Mouse (Mus musculus) naive thymus-derived CD4-positive, alpha-beta T cell, adult 2 months (primary cell): ENCODE results near the gene Aaed1.
"Not testable (repeated sequence)": the region's sequence is repeated elsewhere in the genome, so short reads cannot be mapped to it uniquely, and the experiment has no call there.

ENCODE experiments used
- DNase-seq: peaks from one replicate; pipeline ENCODE4 v3.0.0-alpha.2; 2011; ENCODE audit warnings: low read depth

Aaed1 gene

GRCm38 (mm10) chr13:64309036-64309435 lies 3.5 kb downstream of the Aaed1 start:
- peak; percentile 48 for DNase-seq

DNA sequence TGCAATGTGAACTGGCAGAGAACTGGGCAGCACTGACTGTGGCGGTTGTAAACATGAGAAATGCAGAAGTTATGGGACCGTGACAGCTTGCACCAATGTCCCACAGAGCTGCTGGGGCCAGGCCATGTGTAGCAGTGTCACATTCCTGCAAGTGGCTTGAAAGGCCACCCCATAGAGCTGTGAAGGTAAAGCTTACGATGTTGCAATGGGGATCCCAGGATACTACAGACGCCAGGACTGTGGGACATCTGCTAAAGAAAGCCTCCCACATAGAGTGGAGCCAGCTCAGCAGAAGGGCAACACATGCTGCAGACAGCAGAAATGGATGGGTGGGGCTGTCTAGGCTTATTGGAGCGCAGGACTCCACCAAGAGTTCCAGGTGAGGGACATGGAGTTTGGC lies 5.0 kb downstream of the Aaed1 start:
- no peak for DNase-seq

DNA sequence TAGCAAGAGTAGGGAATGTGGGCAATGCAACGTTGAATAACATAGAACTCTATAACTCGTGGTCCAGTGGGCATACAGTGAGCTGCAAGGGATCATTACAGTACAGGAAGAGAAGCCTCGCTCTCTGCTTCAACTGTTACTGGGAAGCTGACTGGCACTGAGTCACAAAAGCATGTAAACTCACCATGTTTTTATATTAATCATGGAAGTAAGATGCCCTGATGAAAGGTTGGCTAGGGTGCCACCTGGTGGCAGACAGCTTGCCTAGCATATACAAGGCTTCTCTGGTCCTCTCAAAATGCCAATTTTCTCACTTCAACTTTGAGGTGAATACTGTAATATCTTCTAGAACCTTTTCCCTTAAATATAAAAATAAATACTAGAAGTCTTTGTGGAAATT lies 6.4 kb downstream of the Aaed1 start:
- DNase-seq = peak; percentile 87

DNA sequence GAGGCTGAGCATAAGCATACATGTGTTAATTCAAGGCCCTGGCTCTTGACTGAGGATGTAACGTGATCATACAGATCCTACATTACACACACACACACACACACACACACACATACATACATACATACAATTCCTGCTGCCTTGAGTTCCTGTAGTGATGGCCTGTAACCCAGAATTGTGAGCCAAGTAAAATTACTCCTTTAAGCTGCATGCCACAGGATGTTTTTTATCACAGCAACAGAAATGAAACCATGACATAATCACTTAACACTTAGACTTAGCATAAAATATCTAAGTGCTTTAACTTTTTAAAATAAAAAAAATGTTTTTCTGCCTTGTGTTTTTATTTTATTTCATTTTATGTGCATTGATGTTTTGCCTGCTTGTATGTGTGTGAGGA lies 13.4 kb downstream of the Aaed1 start:
- DNase-seq = no peak

GRCm38 (mm10) chr13:64286791-64287190 lies 25.7 kb downstream of the Aaed1 start:
- DNase-seq = no peak

DNA sequence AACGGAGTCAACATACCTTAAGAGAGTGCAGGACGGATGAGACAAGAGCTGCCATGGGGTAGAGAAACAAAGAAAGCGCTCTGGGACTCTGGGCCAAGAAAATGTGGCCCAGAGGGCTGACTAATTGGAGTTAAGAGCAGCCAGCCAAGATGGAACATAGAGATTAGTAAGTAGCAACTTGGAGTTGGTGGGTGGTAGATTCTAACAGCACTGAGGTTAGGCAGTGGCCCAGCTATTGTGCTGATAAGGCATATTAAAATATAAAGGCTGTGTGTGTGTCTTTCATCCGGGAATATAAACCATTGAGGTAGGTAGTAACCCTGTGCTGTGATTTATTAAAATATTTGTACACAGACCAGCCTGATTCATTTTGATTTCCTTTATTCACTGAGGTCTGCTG lies 26.2 kb downstream of the Aaed1 start:
- no peak for DNase-seq

DNA sequence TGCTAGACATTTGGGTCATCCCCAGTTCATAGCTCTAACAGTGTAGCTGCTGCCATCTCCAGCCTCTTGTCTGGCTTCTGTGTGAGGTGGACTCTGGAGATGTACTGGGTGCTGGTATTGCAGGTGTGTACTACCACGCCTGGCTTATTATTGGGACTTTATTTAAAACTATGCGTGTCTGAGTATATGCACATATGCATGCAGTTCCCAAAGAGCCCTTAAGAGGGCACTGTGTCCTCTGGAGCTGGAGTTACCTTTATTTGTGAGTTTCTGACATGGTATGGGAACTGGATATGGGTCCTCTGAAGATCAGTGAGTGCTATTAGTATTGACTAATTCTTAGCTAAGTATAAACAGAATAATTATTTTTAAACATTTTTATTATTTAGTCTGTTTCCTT lies 27.8 kb downstream of the Aaed1 start:
- peak; percentile 35 for DNase-seq

DNA sequence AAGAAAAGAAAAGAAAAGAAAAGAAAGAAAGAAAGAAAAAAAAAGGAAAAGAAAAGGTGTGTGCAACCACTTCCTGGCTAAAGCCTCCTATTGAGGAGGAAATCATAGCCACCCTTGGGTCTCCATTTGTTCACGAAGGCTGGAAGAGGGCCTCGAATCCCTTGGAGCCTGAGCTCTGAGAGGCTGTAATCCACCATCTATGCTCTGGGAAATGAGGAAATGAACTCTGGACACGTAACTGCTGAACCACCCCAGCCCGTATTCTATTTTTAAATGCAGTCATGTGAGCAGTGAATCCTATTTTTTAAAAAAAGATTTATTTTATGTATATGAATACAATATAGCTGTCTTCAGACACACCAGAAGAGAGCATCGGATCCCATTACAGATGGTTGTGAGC lies 31.6 kb downstream of the Aaed1 start:
- no peak for DNase-seq

DNA sequence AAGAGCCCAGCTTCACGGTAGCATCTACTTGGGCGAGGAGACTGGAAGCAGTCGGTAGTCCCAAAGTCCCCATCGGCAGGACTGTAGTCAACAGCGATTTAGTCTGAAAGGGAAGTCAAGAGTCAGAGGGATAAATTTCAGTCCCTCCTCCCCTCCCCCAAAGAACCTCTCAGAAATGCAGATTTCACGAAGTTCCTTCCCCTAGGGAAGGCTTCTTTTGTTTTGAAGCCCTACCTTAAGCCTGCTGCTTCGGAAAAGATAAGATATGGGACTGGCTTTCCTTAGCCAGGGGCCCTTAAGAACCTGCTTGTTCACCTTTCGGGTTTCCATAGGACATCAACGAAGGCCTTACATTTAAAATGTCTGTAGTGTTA lies 36.8 kb downstream of the Aaed1 start:
- DNase-seq = no peak

- peak; percentile 71 for DNase-seq
Measured at GRCm38 (mm10) chr13:64274879-64275753, 37.4 kb downstream of the Aaed1 start, which contains the start of gene Cdc14b. Gene Cdc14b (minus strand): TSS chr13:64275290.

DNA sequence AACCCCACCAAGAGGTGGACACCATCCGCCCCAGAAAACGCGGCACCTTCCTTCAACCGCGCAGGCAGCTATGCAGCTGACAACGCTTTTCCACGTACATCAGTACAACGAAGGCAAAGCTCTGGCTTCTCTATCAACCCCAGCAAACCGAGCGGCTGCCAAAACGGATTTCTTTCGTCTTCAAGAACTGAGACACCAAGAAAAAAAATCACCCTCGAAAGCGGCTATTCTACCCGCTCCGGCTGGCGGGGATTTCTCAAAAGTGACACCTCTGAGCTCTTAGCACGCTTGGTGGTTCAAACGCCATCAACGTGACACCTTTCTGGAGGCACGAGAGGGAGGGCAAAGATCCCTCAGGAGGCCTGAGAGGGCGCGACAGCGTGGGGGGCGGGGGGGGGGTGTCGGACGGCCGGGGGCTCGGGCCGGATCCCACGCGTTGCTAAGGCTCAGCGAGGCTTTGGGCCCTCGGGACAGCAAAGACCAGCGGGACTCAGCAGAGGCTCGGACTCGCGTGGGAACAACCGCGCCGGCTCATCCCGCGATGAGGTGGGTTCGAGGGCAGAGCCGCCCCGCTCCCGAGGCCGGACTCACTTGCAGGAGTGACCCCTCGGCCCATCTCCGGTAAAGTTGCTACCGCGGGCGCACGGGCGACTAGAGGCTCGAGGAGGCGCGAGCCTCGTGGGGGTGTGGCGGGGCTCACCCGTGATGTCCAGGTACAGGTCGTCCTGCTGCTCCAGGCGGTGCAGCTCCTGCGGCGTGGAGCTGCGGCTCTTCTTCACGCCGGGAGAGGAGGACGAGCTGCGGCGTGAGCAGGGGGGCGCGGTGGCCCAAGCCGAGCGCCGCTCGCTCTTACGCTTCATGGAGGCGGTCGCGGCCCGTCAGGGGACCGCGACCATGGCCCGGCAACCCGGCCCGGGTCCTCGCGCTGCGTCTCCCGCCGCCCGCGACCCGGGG lies 38.3 kb downstream of the Aaed1 start:
- peak; percentile 62 for DNase-seq

GRCm38 (mm10) chr13:64273352-64273751 lies 39.2 kb downstream of the Aaed1 start:
- DNase-seq = no peak

GRCm38 (mm10) chr13:64268384-64268783 lies 44.1 kb downstream of the Aaed1 start:
- DNase-seq = no peak

- no peak for DNase-seq
Measured at GRCm38 (mm10) chr13:64267151-64267550, 45.4 kb downstream of the Aaed1 start.

GRCm38 (mm10) chr13:64264586-64264985 lies 47.9 kb downstream of the Aaed1 start:
- DNase-seq = no peak

GRCm38 (mm10) chr13:64259903-64260302 lies 52.6 kb downstream of the Aaed1 start:
- DNase-seq = no peak

GRCm38 (mm10) chr13:64258516-64258821 lies 54.0 kb downstream of the Aaed1 start:
- DNase-seq = no peak

DNA sequence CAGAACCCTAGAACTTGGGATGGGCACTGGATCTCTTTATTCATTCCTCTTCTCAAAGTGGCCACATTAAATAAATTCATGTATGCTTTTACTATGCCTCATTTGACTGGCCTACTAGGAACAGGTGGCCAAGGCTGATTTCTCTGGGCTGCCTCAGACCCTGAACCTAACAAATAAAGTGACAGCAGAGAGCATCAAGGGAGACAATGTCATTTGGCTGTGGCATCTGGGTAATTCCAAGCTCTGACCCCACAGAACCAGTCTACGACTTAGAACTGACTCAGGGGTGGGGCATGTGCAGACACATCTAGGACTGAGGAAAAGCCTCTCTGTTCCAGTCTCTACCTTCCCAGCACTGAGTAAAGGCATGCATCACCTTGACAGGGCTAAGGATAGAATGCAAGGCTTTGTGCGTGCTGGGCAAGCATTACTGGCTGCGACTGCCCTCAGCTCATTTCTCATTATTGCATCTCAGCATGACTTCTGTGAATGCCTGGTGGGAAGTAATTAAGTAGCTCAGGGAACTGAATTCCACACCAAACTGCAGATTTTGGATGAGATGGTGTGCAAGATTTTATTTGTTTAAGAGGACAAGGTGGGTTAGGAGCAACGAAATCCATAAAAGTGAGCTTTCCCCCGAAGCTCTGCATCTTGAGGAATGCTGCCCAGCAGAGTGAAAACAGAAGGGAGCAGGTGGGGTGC lies 54.5 kb downstream of the Aaed1 start:
- no peak for DNase-seq

DNA sequence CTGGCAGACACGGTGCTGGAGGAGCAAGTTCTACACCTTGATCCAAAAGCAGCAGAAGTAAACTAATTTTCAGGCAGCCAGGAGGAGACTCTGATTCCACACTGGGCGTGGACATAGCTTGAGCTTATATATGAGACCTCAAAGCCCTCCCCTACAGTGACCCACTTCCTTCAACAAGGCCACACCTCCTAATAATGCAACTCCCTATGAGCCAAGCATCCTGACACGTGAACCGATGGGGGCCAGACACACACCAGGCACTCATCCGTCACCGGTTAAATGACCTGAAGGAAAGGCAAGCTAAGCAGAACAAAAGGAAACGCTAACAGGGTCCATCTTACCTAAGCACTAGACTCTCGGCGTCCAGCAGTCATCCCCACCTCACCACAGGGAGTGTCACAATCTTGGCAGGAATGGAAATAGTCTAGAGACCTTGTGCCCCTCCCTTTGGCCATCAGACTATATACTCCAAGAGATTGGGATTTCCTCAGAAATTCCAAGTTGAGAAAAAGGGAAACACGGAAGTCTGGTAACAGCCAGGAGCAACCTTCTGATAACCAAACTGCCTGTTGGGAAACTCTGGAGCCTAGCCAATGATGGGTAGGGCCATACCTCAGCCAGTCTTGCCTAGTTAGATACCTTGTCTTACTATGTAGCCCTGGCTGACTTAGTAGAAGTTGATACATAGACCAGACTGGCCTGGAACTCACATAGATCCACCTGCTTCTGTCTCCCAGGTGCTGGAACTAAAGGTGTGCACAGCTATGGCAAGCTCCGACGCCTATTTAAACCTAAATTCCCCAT lies 55.3 kb downstream of the Aaed1 start:
- DNase-seq = no peak

DNA sequence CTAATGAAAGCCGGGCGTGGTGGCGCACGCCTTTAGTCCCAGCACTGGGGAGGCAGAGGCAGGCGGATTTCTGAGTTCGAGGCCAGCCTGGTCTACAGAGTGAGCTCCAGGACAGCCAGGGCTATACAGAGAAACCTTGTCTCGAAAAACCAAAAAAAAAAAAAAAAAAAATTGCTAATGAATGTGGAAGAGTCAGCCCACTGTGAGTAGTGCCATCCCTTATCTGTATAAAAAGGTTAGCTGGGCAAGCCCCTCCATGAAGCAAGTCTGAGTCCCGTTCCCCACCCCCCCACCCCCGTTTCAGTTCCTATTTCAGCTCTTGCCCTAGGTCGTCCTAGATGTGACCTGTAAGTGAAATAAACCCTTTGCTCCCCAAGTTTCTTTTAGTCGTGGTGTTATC lies 58.3 kb downstream of the Aaed1 start:
- DNase-seq = not testable (repeated sequence)

GRCm38 (mm10) chr13:64253697-64254096 lies 58.8 kb downstream of the Aaed1 start:
- DNase-seq = no peak

- DNase-seq = peak; percentile 36
Measured at GRCm38 (mm10) chr13:64252147-64252546, 60.4 kb downstream of the Aaed1 start.
